Mouse (Mus musculus) layer of hippocampus, adult 9-11 months (tissue): ENCODE measurements at regions not wholly inside any gene's neighbourhood (a gene's known extent, or its start where the extent isn't known, plus 50 kb on each side); places are given as distances from the start of the nearest gene placed in this dataset.
A peak's percentile ranks its signal among the peaks of the same experiment; 100 is the strongest.

Experiments
- DNase-seq: peaks from one replicate; pipeline ENCODE4 v3.0.0; 2022

DNA sequence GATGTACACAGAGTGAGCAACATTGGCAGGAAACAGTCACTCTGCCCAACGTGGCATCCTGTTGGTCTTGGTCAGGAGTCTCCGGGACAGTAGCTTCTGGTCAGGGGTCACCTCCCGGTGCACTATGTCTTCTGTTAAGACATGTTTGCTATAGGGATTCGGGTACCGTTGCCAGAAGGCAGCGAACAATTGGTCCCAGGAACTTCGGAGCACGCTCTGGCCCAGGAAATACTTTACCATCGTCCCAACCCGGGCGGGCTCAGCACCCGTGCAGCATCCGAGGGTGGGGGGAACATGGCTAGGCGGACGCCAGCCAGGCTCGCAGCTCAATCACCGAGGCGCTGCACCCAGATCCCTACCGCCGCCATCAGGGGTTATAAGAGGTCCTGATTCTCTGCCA is 80.6 kb upstream of the Adam23 start:
- DNase-seq, result no peak

DNA sequence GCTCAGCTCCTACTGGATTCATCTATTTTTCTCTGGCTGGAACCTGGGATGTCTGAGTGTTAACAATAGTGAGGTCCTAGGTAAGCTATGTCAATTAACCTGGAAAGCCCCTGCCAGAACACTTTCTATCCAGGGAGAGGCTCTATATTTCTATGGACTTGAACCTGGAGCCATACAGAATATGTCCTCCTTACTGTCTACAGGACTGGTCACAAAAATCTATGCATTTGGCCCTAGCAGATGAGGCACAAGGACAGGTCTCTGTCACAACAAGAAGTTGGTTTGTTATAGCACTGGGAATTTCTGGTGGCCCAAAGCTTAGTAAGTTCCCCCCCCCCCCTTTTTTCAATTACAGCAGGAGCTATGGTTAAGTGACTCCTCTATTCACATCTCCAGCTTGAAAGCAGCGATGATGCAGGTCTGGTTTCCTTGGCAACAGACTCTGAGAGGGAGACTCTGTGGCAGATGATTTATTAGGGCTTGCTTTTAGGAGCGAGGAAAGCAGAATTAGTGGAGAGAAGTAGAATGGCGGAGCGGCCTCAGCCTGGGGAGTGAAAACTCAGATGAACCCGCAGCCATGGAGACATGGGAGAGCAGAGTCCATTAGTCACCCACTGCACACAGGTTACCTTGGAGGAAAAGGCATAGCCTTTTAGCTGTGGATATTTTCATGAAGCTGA is 77.9 kb upstream of the Adam23 start:
- DNase-seq, result peak; percentile 70

DNA sequence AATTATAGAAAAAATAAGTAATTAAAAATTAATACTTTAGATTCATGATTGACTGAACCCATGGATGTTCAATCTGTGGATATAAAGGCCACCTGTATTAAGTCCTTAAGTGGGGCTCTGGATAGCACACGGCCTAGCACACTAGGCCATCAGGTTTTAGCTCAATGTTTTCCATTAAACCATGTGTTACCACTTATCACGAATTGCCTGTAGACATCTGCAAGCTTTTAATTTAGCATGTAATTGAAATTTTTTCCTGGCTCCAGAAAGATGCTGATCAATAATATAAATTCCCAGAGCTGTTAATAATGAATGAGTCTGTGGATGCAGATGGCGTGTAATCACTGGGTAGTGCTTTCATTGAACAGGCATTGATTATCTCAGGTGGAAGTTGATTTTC is 76.8 kb upstream of the Adam23 start:
- no peak for DNase-seq

DNA sequence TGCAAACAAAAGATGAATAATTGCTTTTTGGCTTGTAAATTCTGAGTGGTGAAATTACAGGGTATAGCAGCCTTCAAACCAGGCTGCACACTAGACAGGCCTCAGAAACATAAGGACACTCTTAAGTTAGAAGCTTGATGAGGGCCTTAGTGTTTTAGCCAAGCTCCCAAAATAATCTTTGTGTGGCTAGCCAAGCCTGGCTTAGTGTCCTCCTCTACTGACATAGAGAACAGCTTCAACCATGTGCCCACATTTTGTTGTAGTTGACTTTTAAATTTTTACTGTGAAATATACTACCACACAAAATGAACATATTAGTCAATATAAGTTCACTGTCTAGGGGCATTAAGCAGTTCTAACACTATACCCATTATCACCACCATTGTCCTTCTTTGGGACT is 76.1 kb upstream of the Adam23 start:
- no peak for DNase-seq

DNA sequence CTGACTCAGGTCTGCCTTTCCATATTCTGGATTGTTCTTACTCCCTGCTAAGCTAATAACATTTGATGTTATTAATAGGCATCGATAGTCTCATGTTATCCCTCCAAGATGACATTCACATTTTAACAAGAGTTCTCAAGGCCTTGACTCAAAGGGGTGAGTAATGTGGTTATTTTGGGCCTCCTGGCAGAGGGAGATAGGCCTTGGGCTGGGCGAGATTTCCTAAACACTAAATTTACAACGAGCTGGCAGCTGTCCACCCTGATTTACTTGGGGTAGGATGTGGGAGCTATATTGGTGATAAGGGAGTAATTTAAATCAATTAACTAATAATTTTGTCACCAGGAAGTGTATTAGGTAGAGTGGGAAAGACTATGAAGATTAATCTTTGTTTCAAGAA is 62.6 kb upstream of the Adam23 start:
- no peak for DNase-seq

DNA sequence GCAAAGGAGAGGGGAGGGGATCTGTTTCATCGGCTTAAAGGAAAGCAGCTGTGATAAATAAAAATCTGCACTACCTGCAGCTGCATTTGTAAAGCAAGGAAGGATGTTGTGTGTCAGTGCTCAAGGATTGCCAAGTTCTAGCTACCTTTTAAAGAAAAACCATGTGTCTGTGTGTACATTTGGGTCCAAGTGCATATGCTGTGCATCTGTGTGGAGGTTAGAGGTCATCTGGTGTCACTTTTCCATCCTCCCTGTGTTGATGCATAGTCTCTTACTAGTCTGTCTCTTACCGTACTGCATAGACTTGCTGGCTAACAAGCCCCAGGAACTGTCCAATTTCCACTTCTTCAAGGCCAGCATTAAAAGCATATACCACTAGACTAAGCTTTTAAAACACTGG is 60.6 kb upstream of the Adam23 start:
- no peak for DNase-seq

DNA sequence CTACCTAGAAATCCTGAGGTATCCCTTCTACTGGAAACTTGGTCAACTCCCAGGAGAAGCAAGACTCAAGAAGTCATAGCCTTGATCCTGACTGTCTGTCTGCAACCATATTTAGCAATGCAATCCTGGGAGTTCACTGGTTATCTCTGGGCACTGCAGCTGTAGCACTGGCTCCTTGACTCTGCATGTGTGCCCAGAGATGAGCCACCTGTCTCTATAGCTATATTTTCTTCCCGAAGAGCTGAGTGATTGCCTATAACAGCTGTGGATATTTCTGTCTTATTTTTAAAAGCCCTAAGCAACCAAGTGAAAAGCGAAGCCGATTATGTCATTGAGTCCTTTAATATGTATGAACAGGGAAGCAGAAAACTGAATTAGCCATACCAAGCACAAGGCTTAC is 50.3 kb upstream of the Adam23 start:
- no peak for DNase-seq
